Mouse (Mus musculus) kidney, embryonic 14.5 days (tissue): ENCODE data around the gene Cyp2c23. TPM values are rescaled to one million over a fixed set of nuclear protein-coding genes. Genes with fewer than 3 reads are reported as not detected.

ENCODE experiments used
- ATAC-seq: fragments of 200-750 bp; cut with Nextera tagmentation; 2 replicates; pipeline ENCODE4 v1.8.0; 2017; ENCODE audit warnings: moderate number of reproducible peaks, mild to moderate bottlenecking, moderate TSS enrichment, moderate library complexity; ENCODE audit not compliant: low FRiP score, low TSS enrichment
- H3K27ac ChIP-seq: fragments of 300-500 bp; sonication (generic); 2 replicates; pipeline ENCODE4 v1.5.1; 2014; ENCODE audit warnings: low read depth, mild to moderate bottlenecking, low read length, moderate library complexity, mixed read lengths
- H3K27me3 ChIP-seq: fragments of 300-500 bp; sonication (generic); 2 replicates; pipeline ENCODE4 v1.6.1; 2014; ENCODE audit warnings: mild to moderate bottlenecking, low read length; ENCODE audit not compliant: control insufficient read depth, insufficient read depth
- H3K36me3 ChIP-seq: fragments of 300-500 bp; sonication (generic); 2 replicates; pipeline ENCODE4 v1.6.1; 2014; ENCODE audit warnings: low read length, mixed read lengths; ENCODE audit not compliant: control insufficient read depth, insufficient read depth
- H3K4me1 ChIP-seq: fragments of 300-500 bp; sonication (generic); 2 replicates; pipeline ENCODE4 v1.6.1; 2014; ENCODE audit warnings: low read length, mixed read lengths; ENCODE audit not compliant: control insufficient read depth, insufficient read depth
- H3K4me2 ChIP-seq: fragments of 300-500 bp; sonication (generic); replicated peaks from 2 replicates; pipeline ENCODE4 v1.6.1; 2014; ENCODE audit warnings: low read depth, mild to moderate bottlenecking, low read length
- H3K4me3 ChIP-seq: fragments of 300-500 bp; sonication (generic); 2 replicates; pipeline ENCODE4 v1.5.1; 2014; ENCODE audit warnings: mild to moderate bottlenecking, low read length
- H3K9ac ChIP-seq: fragments of 300-500 bp; sonication (generic); 2 replicates; pipeline ENCODE4 v1.6.1; 2014; ENCODE audit warnings: low read depth, mild to moderate bottlenecking, low read length, moderate library complexity
- H3K9me3 ChIP-seq: fragments of 300-500 bp; sonication (generic); 2 replicates; pipeline ENCODE4 v1.6.1; 2016; ENCODE audit warnings: low read length; ENCODE audit not compliant: control insufficient read depth
- WGBS: fragments of 180-500 bp; shearing (Covaris S2); extraction: QIAGEN DNeasy Blood & Tissue Kit; methylation state at CpG from one replicate; pipeline ENCODE4 v1.1.7; 2014; 5-methylcytosine and 5-hydroxymethylcytosine counted together
- polyA plus RNA-seq: library from polyadenylated mRNA; unstranded; fragments of >200 nt; fragmentation: Nextera tagmentation; extraction: Ambion mirVana; gene quantifications from 2 replicates; pipeline ENCODE4 v1.2.1, GENCODE M21; 2014

Gene Cyp2c23
- polyA plus RNA-seq, 1 experiment from 2014 or later = 0.31 TPM

- no peaks in the 10 kb centered on the region for H3K27me3 ChIP-seq
- H3K4me3 ChIP-seq = no peak overlapping the region
- peaks cover 3% of the 10 kb centered on the region; the same call in 1 of the 2 replicates for H3K9me3 ChIP-seq
- peaks cover under 1% of the 10 kb centered on the region; the same call in 1 of the 2 replicates for H3K4me1 ChIP-seq
- WGBS = 10% methylated on average over 4 of the region's 4 CpGs
- no peak overlapping the region for H3K27ac ChIP-seq
- H3K36me3 ChIP-seq = no peaks in the 10 kb centered on the region
- ATAC-seq = no peak
- H3K9ac ChIP-seq = no peak overlapping the region
- H3K4me2 ChIP-seq = no peak overlapping the region
Measured at GRCm38 (mm10) chr19:43957402-43957801, 71.6 kb downstream of the Cyp2c23 start.

- ATAC-seq = no peak
- Histone ChIP-seq H3K4me1 (no peaks in the 10 kb centered on the region), H3K9ac (no peak overlapping the region), H3K27ac (no peak overlapping the region), H3K36me3 (no peaks in the 10 kb centered on the region), H3K4me3 (no peak overlapping the region), H3K27me3 (no peaks in the 10 kb centered on the region), H3K9me3 (no peaks in the 10 kb centered on the region), H3K4me2 (no peak overlapping the region)
- WGBS = 64% methylated on average over 5 of the region's 5 CpGs
Measured at GRCm38 (mm10) chr19:43955266-43955665, 73.7 kb downstream of the Cyp2c23 start.

Other genes with a start within 250 kb of the Cyp2c23 start
- 0.94 and 1.7 TPM in 2 replicates for gene Abcc2, start 247.0 kb downstream of the Cyp2c23 start, polyA plus RNA-seq
- gene Dnmbp, start 89.0 kb downstream of the Cyp2c23 start, polyA plus RNA-seq = 21.5 and 24.2 TPM in 2 replicates
- 20.3 and 32.3 TPM in 2 replicates for gene Cpn1, start 42.7 kb downstream of the Cyp2c23 start, polyA plus RNA-seq
- gene Erlin1, start 40.6 kb upstream of the Cyp2c23 start, polyA plus RNA-seq = 29.7 and 39.0 TPM in 2 replicates
- 39.1 and 54.6 TPM in 2 replicates for gene Chuk, start 78.3 kb upstream of the Cyp2c23 start, polyA plus RNA-seq
- gene Cwf19l1, start 106.7 kb upstream of the Cyp2c23 start, polyA plus RNA-seq = 26.2 and 39.2 TPM in 2 replicates
- 95.1 and 117 TPM in 2 replicates for gene Bloc1s2, start 117.2 kb upstream of the Cyp2c23 start, polyA plus RNA-seq
- gene Pkd2l1, start 163.2 kb upstream of the Cyp2c23 start, polyA plus RNA-seq = 0.06 TPM in 1 of 2 replicates, not detected in the other
- 0.12 and 0.96 TPM in 2 replicates for gene Scd3, start 174.1 kb upstream of the Cyp2c23 start, polyA plus RNA-seq